Mouse (Mus musculus): ENCODE data around the gene Otogl.

DNA sequence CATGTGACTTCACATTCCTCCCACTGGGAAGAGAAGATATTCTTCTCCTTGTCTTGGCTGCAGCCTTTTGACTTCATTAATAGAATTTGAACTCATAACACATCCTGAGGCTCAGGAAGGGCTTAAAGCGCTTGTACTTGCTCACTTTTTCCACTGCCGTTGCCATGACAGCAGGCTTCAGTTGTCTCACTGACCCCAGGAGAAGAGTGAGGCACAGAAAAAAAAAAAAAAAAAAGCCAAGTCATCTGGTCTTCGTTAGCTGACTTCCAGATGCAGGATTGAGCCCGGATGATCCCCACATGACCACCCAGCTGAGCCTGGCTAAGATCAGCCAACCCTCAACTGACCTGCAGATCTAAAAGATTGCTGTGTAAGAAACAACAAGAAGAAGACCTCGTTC is 34.4 kb upstream of the Otogl start:
- TF ChIP-seq POLR2A (IDR thresholded peaks at IDR 0.05; ENCODE audit: low read depth, low read length) (no peak), CTCF (conservative IDR thresholded peaks at IDR 0.05; ENCODE audit: insufficient read depth, insufficient read length, low read depth, low read length) (no peak)

Measured in kidney, adult 2 months (tissue).